Mouse (Mus musculus): ENCODE results near the gene Ankrd36. TPM values are rescaled to one million over a fixed set of nuclear protein-coding genes. Genes with fewer than 3 reads are reported as not detected.
"Not testable (repeated sequence)": the region's sequence is repeated elsewhere in the genome, so short reads cannot be mapped to it uniquely, and the experiment has no call there.

Gene Ankrd36
- polyA plus RNA-seq, 1 experiment from 2014 or later, result not detected

DNA sequence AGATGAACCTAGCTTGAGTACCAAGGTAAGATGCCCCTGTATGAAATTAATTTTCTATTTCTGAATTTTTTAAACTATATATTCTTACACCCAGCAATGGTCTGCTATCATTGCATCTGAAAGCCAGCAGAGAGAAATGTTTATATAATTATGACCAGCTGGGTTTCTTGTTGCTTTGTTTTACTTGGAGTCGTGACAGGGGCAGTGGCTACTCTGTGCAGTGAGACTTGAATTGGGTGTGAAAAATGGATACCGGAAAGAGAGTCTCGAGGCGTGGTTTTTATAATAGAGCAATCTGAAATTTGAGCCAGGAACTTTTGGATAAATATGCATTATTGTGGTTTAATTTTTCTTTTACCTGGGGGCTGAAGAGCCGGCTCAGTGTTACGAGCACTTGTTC, 27.3 kb downstream of the Ankrd36 start:
- Histone ChIP-seq H3K9me3 (no peaks in the 10 kb centered on the region), H3K4me2 (no peak overlapping the region), H3K36me3 (no peaks in the 10 kb centered on the region), H3K27me3 (no peaks in the 10 kb centered on the region), H3K9ac (no peak overlapping the region), H3K4me3 (no peak overlapping the region), H3K27ac (no peak overlapping the region), H3K4me1 (replicated peaks) (no peaks in the 10 kb centered on the region)
- no peak for ATAC-seq (ENCODE audit: low FRiP score)
- WGBS, result 87% methylated on average over 6 of the region's 6 CpGs

DNA sequence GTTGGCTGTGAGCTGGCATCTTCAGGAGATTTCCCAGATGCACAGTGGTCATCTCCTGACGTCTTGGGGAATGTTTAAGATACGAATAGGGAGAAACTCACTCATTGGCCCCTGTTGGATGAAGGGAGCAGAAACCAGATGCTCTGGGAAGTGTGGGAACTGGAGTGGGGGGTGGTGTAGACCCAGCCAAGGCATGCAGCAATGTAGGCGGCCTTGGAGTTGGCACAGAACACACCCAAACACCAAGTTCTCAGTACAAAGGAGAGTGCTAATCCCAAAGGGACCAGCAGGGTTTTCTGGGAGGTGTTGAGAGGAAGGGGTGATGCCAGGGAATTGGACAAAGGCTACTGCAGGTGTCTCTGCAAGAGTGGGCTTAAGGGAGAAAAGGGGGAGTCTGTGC, 35.9 kb downstream of the Ankrd36 start:
- no peak for ATAC-seq (ENCODE audit: low FRiP score)
- no peaks in the 10 kb centered on the region for H3K4me1 ChIP-seq (replicated peaks)
- no peaks in the 10 kb centered on the region for H3K27me3 ChIP-seq
- no peak overlapping the region for H3K4me2 ChIP-seq
- H3K4me3 ChIP-seq, result no peak overlapping the region
- H3K36me3 ChIP-seq, result no peaks in the 10 kb centered on the region
- H3K9me3 ChIP-seq, result no peaks in the 10 kb centered on the region
- no peak overlapping the region for H3K9ac ChIP-seq
- WGBS, result 81% methylated on average over 3 of the region's 3 CpGs
- H3K27ac ChIP-seq, result no peak overlapping the region

DNA sequence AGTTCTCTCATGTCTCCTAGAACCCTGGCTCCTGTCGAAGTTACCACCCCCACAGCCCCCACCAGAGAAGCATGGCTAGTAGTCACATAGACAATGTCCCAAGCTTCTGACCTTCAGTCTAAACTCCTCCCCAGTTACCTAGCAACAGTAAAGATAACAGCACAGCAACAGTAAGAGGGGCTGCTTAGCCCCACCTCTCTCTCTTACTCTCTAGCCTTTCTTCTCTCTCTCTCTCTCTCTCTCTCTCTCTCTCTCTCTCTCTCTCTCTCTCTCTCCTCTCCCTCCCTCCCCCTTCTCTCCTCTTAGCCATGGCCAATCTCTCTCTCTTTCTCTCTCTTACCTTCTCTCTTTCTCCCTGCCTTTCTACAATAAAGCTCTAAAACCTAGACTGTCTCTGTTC, 42.4 kb downstream of the Ankrd36 start:
- H3K9ac ChIP-seq; H3K9me3 ChIP-seq; H3K4me1 ChIP-seq (replicated peaks); H3K4me3 ChIP-seq; H3K36me3 ChIP-seq; H3K27me3 ChIP-seq; H3K4me2 ChIP-seq; H3K27ac ChIP-seq; ATAC-seq (ENCODE audit: low FRiP score): not testable (repeated sequence)
- WGBS, result 51% methylated on average over 1 of the region's 1 CpGs

DNA sequence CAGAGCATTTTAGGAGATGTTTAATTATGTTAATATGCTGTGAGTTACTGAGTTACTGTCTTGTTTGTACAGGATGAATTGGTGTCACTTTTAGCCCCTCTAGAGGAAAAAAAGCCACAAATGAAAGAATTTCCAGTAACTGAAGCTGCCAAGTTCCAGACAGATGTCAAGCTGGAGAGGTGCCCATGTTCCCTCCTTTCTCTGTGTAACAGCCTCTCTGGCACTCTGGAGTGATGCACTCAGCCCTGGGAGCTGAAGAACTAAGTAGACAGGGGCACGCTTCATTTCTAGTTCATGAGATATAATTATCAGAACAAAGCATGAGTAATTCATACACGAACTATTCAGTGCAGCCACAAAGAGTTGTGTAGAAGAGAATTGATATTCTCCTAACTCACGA, 45.0 kb downstream of the Ankrd36 start:
- H3K27me3 ChIP-seq, result no peaks in the 10 kb centered on the region
- H3K4me2 ChIP-seq, result no peak overlapping the region
- H3K36me3 ChIP-seq, result no peaks in the 10 kb centered on the region
- no peak for ATAC-seq (ENCODE audit: low FRiP score)
- H3K27ac ChIP-seq, result no peak overlapping the region
- H3K9me3 ChIP-seq, result peaks cover 4% of the 10 kb centered on the region
- H3K4me1 ChIP-seq (replicated peaks), result peaks cover 9% of the 10 kb centered on the region
- 72% methylated on average over 3 of the region's 3 CpGs for WGBS
- H3K4me3 ChIP-seq, result no peak overlapping the region
- H3K9ac ChIP-seq, result no peak overlapping the region

DNA sequence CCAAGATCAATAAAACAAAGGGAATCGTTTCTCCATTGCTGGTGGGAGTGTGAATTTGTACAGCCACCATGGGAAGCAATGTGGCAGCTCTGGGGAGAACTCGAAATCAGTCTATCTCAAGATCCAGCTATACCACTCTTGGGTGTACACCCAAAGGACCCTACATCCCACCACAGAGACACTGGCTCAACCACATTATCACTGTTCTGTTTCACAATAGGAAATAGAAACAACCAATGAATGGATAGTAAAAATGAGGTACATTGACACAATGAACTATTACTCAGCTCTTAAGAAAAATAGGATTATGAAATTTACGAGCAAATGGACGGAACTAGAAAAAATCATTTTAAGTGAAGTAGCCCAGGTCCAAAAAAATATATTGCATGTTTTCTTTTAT, 55.6 kb downstream of the Ankrd36 start:
- no peaks in the 10 kb centered on the region for H3K36me3 ChIP-seq
- H3K4me3 ChIP-seq, result no peak overlapping the region
- no peaks in the 10 kb centered on the region for H3K4me1 ChIP-seq (replicated peaks)
- no peaks in the 10 kb centered on the region for H3K9me3 ChIP-seq
- H3K9ac ChIP-seq, result no peak overlapping the region
- 83% methylated on average over 4 of the region's 4 CpGs for WGBS
- no peak overlapping the region for H3K4me2 ChIP-seq
- ATAC-seq (ENCODE audit: low FRiP score), result no peak
- no peaks in the 10 kb centered on the region; the same call in 1 of the 2 replicates for H3K27me3 ChIP-seq
- no peak overlapping the region for H3K27ac ChIP-seq

DNA sequence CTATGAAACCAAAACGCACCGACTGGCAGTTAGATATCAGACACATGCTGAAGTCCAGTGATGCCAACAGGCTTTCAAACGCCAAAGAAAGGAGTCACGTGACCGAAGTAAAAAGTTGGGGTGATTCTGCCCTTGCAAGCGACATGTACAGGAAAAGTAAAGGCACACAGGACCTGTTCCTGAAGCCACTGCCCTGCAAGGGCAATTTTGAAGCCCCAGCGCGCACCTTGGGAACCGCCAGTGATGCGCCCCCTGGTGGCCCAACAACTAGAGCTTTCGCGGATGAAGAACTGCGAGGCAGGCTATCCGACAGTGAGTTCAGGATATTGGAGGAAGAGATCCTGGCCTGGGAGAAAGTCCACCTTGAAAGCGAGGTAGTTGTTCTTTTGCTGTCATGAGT, 59.5 kb downstream of the Ankrd36 start:
- H3K9me3 ChIP-seq, result no peaks in the 10 kb centered on the region
- no peaks in the 10 kb centered on the region for H3K4me1 ChIP-seq (replicated peaks)
- no peak overlapping the region for H3K9ac ChIP-seq
- no peak overlapping the region for H3K4me3 ChIP-seq
- 0 out of 2 replicates have a peak overlapping the region, but pooled peaks have one; percentile 10 for H3K4me2 ChIP-seq
- ATAC-seq (ENCODE audit: low FRiP score), result no peak
- H3K36me3 ChIP-seq, result no peaks in the 10 kb centered on the region
- WGBS, result 26% methylated on average over 15 of the region's 15 CpGs
- H3K27me3 ChIP-seq, result no peaks in the 10 kb centered on the region; the same call in 1 of the 2 replicates
- H3K27ac ChIP-seq, result no peak overlapping the region

DNA sequence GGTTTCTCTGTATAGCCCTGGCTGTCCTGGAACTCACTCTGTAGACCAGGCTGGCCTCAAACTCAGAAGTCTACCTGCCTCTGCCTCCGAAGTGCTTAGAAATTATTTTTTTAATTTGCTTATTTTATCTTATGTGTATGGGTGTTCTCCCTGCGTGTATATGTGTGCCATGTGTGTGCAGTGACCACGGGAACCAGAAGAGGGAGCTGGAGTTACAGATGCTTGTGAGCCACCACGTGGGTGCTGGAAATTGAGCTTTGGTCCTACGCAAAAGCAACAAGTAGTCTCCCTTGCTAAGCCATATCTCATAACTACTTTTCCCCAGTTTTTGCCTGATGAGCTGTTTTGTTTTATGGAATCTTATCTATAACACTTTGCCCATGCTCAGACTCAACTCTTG, 73.6 kb downstream of the Ankrd36 start:
- Histone ChIP-seq H3K9me3 (no peaks in the 10 kb centered on the region), H3K4me3 (no peak overlapping the region), H3K4me2 (no peak overlapping the region), H3K36me3 (no peaks in the 10 kb centered on the region), H3K27me3 (no peaks in the 10 kb centered on the region), H3K9ac (no peak overlapping the region), H3K27ac (no peak overlapping the region), H3K4me1 (replicated peaks) (no peaks in the 10 kb centered on the region)
- no peak for ATAC-seq (ENCODE audit: low FRiP score)
- WGBS, result 86% methylated on average over 5 of the region's 5 CpGs

DNA sequence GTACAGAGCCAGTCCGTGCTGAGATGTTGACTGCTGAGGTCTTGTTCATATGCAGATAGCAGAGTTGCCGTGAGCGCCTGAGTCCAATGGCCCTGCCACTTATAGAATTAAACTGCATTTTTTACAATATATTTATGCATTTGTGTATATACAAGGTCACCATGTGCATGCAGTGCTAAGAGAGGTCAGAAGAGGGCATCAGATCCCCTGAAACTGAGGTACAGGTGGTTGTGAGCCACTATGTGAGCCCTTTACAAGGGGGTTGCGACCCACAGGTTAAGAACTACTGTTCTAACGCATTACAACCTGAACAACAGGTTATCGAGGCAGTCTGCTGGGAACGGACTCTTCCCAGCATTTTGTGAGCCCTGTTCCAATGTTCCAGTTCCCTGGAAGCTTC, 80.8 kb downstream of the Ankrd36 start:
- Histone ChIP-seq H3K36me3 (no peaks in the 10 kb centered on the region), H3K27me3 (no peaks in the 10 kb centered on the region)
- no peak for ATAC-seq (ENCODE audit: low FRiP score)

DNA sequence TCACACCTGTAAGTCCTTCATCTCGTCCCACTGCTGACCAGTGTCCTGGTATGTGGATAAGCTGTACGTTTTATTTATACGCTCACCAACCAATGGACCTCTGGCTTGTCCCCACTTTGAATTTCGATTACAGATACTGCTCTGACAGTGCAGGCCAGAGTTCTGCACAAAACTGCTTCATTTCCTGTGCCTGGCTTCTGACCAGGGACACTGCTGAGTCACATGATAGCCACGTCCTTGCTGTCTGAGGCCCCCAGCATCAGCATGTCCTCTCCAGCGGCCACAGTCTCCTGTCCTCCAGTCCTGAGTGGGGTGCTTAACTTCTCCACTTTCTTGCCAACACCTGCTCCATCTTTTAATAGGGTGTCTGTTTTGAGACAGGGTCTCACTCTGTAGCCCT, 113.1 kb downstream of the Ankrd36 start:
- H3K4me2 ChIP-seq, result no peak overlapping the region
- H3K4me3 ChIP-seq, result no peak overlapping the region
- H3K36me3 ChIP-seq, result no peaks in the 10 kb centered on the region
- H3K27me3 ChIP-seq, result no peaks in the 10 kb centered on the region
- H3K9me3 ChIP-seq, result no peaks in the 10 kb centered on the region
- no peak overlapping the region for H3K9ac ChIP-seq
- no peaks in the 10 kb centered on the region for H3K4me1 ChIP-seq (replicated peaks)
- ATAC-seq (ENCODE audit: low FRiP score), result no peak
- WGBS, result 78% methylated on average over 6 of the region's 6 CpGs
- H3K27ac ChIP-seq, result no peak overlapping the region

More for the DNA sequence above, 80.8 kb downstream of the Ankrd36 start:
- no peaks in the 10 kb centered on the region for H3K9me3 ChIP-seq
- no peak overlapping the region for H3K9ac ChIP-seq
- no peak overlapping the region for H3K4me2 ChIP-seq
- no peaks in the 10 kb centered on the region for H3K4me1 ChIP-seq (replicated peaks)
- no peak overlapping the region for H3K4me3 ChIP-seq
- H3K27ac ChIP-seq, result no peak overlapping the region
- 71% methylated on average over 7 of the region's 7 CpGs for WGBS

DNA sequence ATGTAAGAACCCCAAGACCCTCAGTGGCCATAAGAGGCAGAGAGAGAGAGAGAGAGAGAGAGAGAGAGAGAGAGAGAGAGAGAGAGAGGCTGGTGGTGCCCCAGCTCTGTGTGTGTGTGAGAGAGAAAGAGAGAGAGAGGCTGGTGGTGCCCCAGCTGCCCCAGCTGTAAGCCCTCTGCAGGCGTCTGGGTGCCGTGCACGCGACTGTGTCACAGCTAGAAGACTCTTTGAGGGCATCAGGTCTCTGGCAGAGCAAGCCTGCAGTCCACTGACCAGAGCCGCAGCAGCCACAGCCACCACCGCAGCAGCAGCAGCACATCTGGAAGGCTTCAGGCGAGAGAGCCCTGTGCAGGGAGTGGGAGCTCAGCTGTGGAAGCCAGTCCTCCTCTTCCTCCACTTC, 114.8 kb downstream of the Ankrd36 start:
- ATAC-seq (ENCODE audit: low FRiP score), result no peak
- H3K36me3 ChIP-seq, result no peaks in the 10 kb centered on the region
- no peak overlapping the region for H3K27ac ChIP-seq
- no peak overlapping the region for H3K9ac ChIP-seq
- no peaks in the 10 kb centered on the region for H3K9me3 ChIP-seq
- H3K27me3 ChIP-seq, result no peaks in the 10 kb centered on the region
- H3K4me2 ChIP-seq, result no peak overlapping the region
- H3K4me1 ChIP-seq (replicated peaks), result no peaks in the 10 kb centered on the region
- WGBS, result 40% methylated on average over 7 of the region's 7 CpGs
- H3K4me3 ChIP-seq, result no peak overlapping the region

DNA sequence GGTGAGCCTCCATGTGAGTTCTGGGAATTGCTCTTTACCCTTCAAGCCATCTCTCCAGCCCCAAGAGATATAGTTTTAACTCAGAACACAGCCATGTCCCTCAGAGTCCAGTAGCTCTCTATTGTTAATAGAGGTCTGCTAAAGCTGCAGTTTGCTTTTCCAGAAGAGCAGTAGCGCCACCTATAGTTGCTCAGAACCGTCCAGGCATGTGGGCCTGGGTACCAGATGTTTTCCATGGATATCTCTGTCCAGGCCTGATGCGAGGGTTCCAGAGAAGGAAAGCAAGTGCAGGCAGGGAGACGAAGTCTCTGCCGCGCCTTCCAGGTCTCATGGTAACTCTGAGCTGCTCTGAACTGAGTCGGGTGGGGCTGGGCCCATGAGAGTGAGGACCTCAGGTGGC, 122.3 kb downstream of the Ankrd36 start:
- ATAC-seq (ENCODE audit: low FRiP score), result no peak
- Histone ChIP-seq H3K27me3 (no peaks in the 10 kb centered on the region), H3K4me3 (no peak overlapping the region), H3K4me1 (replicated peaks) (no peaks in the 10 kb centered on the region), H3K27ac (no peak overlapping the region), H3K9ac (no peak overlapping the region), H3K9me3 (0 out of 2 replicates have a peak, but pooled peaks cover 6% of the 10 kb centered on the region), H3K4me2 (no peak overlapping the region), H3K36me3 (no peaks in the 10 kb centered on the region)
- 37% methylated on average over 7 of the region's 7 CpGs for WGBS

DNA sequence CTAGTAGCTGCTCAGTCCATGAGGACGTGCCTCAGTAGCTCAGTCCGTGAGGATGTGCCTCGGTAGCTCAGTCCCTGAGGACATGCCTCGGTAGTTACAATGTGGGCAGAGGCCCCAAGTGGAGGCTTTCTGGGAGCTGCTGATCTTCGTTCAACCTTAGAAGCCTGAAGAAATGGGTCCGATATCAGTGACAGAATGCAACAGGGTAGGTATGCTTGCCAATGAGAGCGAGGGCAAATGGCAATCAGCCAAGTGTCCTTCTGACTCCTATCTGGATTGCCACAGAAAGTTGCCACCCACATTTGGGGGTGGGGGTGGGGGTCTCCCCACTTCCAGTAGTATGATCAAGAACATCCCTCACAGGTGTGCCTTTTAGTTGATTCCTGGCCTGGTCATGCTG, 131.3 kb downstream of the Ankrd36 start:
- Histone ChIP-seq H3K9me3 (no peaks in the 10 kb centered on the region), H3K9ac (no peak overlapping the region), H3K27ac (no peak overlapping the region), H3K4me1 (replicated peaks) (peaks cover 3% of the 10 kb centered on the region), H3K4me2 (no peak overlapping the region), H3K36me3 (peaks cover 25% of the 10 kb centered on the region), H3K4me3 (no peak overlapping the region), H3K27me3 (no peaks in the 10 kb centered on the region)
- 94% methylated on average over 7 of the region's 7 CpGs for WGBS
- ATAC-seq (ENCODE audit: low FRiP score), result no peak

DNA sequence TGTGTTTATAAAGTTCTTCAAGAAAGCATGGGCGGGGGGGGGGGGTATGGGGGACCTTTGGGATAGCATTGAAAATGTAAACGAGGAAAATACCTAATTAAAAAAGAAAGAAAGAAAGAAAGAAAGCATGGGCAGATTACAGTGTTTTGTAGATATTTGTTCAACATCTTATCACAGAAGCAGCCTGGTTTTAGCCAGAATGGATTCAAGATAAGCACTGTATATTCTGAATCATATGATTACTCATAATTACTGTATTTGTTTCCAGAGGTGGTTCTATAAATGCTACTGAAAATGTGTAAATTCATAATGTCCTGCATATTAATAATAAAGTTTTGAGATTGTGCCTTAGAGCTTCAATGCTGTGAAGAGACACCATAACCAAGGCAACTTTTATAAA, 131.8 kb downstream of the Ankrd36 start:
- H3K4me2 ChIP-seq, result no peak overlapping the region
- no peak overlapping the region for H3K27ac ChIP-seq
- H3K9me3 ChIP-seq, result no peaks in the 10 kb centered on the region
- H3K36me3 ChIP-seq, result peaks cover 25% of the 10 kb centered on the region
- 70% methylated on average over 2 of the region's 2 CpGs for WGBS
- H3K9ac ChIP-seq, result no peak overlapping the region
- no peak for ATAC-seq (ENCODE audit: low FRiP score)
- peaks cover 8% of the 10 kb centered on the region for H3K4me1 ChIP-seq (replicated peaks)
- no peaks in the 10 kb centered on the region for H3K27me3 ChIP-seq
- H3K4me3 ChIP-seq, result no peak overlapping the region

DNA sequence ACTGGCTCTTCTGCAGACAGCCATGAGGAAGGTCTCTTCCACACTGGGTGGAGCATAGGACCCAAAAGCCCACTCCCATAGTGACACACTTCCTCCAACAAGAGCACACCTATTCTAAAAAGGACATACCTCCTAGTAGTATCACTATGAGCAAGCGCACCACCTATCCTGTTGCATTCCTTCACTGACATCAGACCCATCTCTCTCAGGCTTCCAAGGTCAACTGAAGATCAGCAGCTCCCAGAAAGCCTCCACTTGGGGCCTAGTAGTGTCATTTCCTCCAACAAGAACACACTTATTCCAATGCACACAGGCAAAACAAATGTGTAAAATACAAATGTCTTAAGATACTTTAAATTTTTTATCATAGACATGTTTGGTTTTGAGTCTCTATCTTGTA, 132.3 kb downstream of the Ankrd36 start:
- H3K9ac ChIP-seq, result no peak overlapping the region
- H3K9me3 ChIP-seq, result no peaks in the 10 kb centered on the region
- peaks cover 25% of the 10 kb centered on the region for H3K36me3 ChIP-seq
- H3K27ac ChIP-seq, result no peak overlapping the region
- ATAC-seq (ENCODE audit: low FRiP score), result no peak
- no peaks in the 10 kb centered on the region for H3K27me3 ChIP-seq
- peaks cover 13% of the 10 kb centered on the region for H3K4me1 ChIP-seq (replicated peaks)
- WGBS, result 100% methylated on average over 1 of the region's 1 CpGs
- H3K4me3 ChIP-seq, result no peak overlapping the region
- no peak overlapping the region for H3K4me2 ChIP-seq
